Mouse (Mus musculus) forebrain, embryonic 15.5 days (tissue): ENCODE results near the gene Ly6g6f. TPM values are rescaled to one million over a fixed set of nuclear protein-coding genes. Genes with fewer than 3 reads are reported as not detected.
"Not testable (repeated sequence)": the region's sequence is repeated elsewhere in the genome, so short reads cannot be mapped to it uniquely, and the experiment has no call there.

Experiments used
- ATAC-seq: fragments of 200-750 bp; cut with Nextera tagmentation; replicated peaks from 2 replicates; pipeline ENCODE4 v1.8.0; 2017; ENCODE audit warnings: mild to moderate bottlenecking, moderate TSS enrichment, moderate library complexity
- H3K27ac ChIP-seq: fragments of 300-500 bp; sonication (generic); replicated peaks from 2 replicates; pipeline ENCODE4 v1.5.1; 2015; ENCODE audit warnings: mild to moderate bottlenecking, inconsistent platforms
- H3K27me3 ChIP-seq: fragments of 300-500 bp; sonication (generic); 2 replicates; pipeline ENCODE4 v1.6.1; 2015; ENCODE audit warnings: inconsistent platforms
- H3K36me3 ChIP-seq: fragments of 300-500 bp; sonication (generic); 2 replicates; pipeline ENCODE4 v1.6.1; 2015; ENCODE audit warnings: mild to moderate bottlenecking, inconsistent platforms
- H3K4me1 ChIP-seq: fragments of 300-500 bp; sonication (generic); 2 replicates; pipeline ENCODE4 v1.6.1; 2015; ENCODE audit warnings: inconsistent platforms
- H3K4me2 ChIP-seq: fragments of 300-500 bp; sonication (generic); replicated peaks from 2 replicates; pipeline ENCODE4 v1.6.1; 2015; ENCODE audit warnings: mild to moderate bottlenecking, inconsistent platforms
- H3K4me3 ChIP-seq: fragments of 300-500 bp; sonication (generic); 2 replicates; pipeline ENCODE4 v1.5.1; 2015; ENCODE audit warnings: mild to moderate bottlenecking, inconsistent platforms
- H3K9ac ChIP-seq: fragments of 300-500 bp; sonication (generic); replicated peaks from 2 replicates; pipeline ENCODE4 v1.6.1; 2015; ENCODE audit warnings: mild to moderate bottlenecking, inconsistent platforms
- H3K9me3 ChIP-seq: fragments of 300-500 bp; sonication (generic); 2 replicates; pipeline ENCODE4 v1.6.1; 2016; ENCODE audit warnings: inconsistent platforms
- WGBS: fragments of 180-500 bp; shearing (Covaris S2); methylation state at CpG from one replicate; pipeline ENCODE4 v1.1.7; 2015; ENCODE audit warnings: mixed read lengths; 5-methylcytosine and 5-hydroxymethylcytosine counted together
- polyA plus RNA-seq: library from polyadenylated mRNA; unstranded; fragments of >200 nt; fragmentation: Nextera tagmentation; extraction: Ambion mirVana; gene quantifications from 2 replicates; pipeline ENCODE4 v1.2.1, GENCODE M21; 2015

Gene Ly6g6f
- polyA plus RNA-seq, 1 experiment from 2014 or later = not detected

- H3K27me3 ChIP-seq, H3K4me3 ChIP-seq, ATAC-seq, H3K27ac ChIP-seq, H3K9ac ChIP-seq, H3K9me3 ChIP-seq, H3K4me2 ChIP-seq: not testable (repeated sequence)
- WGBS = 88% methylated on average over 12 of the region's 12 CpGs
- H3K4me1 ChIP-seq = peaks cover 52% of the 10 kb centered on the region
- peaks cover 14% of the 10 kb centered on the region for H3K36me3 ChIP-seq
These were observed 39.0 kb upstream of the Ly6g6f start for GRCm38 (mm10) chr17:35124261-35124896.

GRCm38 (mm10) chr17:35123287-35123686, 37.9 kb upstream of the Ly6g6f start:
- ATAC-seq, H3K9me3 ChIP-seq, H3K27me3 ChIP-seq, H3K9ac ChIP-seq, H3K27ac ChIP-seq, H3K4me2 ChIP-seq, H3K4me3 ChIP-seq: not testable (repeated sequence)
- Histone ChIP-seq H3K4me1 (peaks cover 49% of the 10 kb centered on the region), H3K36me3 (peaks cover 21% of the 10 kb centered on the region)
- 93% methylated on average over 9 of the region's 9 CpGs for WGBS

DNA sequence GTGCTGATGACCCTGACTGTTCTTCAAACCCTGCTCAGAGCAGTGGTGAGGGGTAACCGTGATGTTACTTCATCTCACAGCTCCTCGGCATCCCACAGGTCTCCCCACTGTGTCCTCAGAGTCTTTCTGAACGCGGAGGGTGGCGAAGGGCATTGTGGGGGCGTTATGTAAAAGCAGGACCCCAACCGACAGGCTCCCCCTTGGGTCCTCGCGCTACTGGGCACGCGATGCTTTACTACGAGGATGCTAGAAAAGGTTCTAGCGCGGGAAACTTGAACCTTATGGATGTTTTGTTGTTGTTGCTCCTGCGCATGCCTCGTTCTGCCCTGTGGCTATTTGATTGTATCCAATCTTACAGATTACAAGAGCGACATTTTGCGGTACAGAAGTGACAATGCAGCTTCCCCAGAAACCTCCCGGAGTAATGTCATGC, 36.5 kb upstream of the Ly6g6f start, which contains the start of gene Csnk2b:
Gene Csnk2b (minus strand): TSS at position 183 of the 433 bp plus-strand sequence.
- Histone ChIP-seq H3K9ac (peak within 1 kb of the TSS; percentile 98), H3K4me3 (peak within 1 kb of the TSS; percentile 94), H3K4me2 (peak within 1 kb of the TSS; percentile 93), H3K27ac (peak within 1 kb of the TSS; percentile 94), H3K27me3 (no peaks in the 10 kb centered on the region), H3K4me1 (peaks cover 40% of the 10 kb centered on the region), H3K9me3 (no peaks in the 10 kb centered on the region), H3K36me3 (peaks cover 32% of the 10 kb centered on the region)
- WGBS = under 1% methylated on average over 19 of the region's 19 CpGs
- ATAC-seq = peak; percentile 24; the same call in 1 of the 2 replicates

GRCm38 (mm10) chr17:35121143-35121799, 35.9 kb upstream of the Ly6g6f start, which contains the start of gene Gpank1:
Gene Gpank1, plus strand, starts transcription at chr17:35121455.
- peak within 1 kb of the TSS; percentile 93 for H3K4me2 ChIP-seq
- peak within 1 kb of the TSS; percentile 94 for H3K27ac ChIP-seq
- no peaks in the 10 kb centered on the region for H3K9me3 ChIP-seq
- H3K27me3 ChIP-seq = no peaks in the 10 kb centered on the region
- peak within 1 kb of the TSS; percentile 98 for H3K9ac ChIP-seq
- under 1% methylated on average over 50 of the region's 50 CpGs for WGBS
- ATAC-seq = peak; percentile 96
- peak within 1 kb of the TSS; percentile 94 for H3K4me3 ChIP-seq
- peaks cover 34% of the 10 kb centered on the region for H3K4me1 ChIP-seq
- peaks cover 36% of the 10 kb centered on the region for H3K36me3 ChIP-seq

GRCm38 (mm10) chr17:35120745-35121142, 35.3 kb upstream of the Ly6g6f start:
- Histone ChIP-seq H3K36me3 (peaks cover 42% of the 10 kb centered on the region), H3K9ac (peak overlapping the region; percentile 98), H3K4me2 (peak overlapping the region; percentile 93), H3K9me3 (no peaks in the 10 kb centered on the region), H3K4me1 (peaks cover 30% of the 10 kb centered on the region), H3K4me3 (peak overlapping the region; percentile 94), H3K27ac (peak overlapping the region; percentile 74), H3K27me3 (no peaks in the 10 kb centered on the region)
- no peak for ATAC-seq
- WGBS = under 1% methylated on average over 33 of the region's 33 CpGs

DNA sequence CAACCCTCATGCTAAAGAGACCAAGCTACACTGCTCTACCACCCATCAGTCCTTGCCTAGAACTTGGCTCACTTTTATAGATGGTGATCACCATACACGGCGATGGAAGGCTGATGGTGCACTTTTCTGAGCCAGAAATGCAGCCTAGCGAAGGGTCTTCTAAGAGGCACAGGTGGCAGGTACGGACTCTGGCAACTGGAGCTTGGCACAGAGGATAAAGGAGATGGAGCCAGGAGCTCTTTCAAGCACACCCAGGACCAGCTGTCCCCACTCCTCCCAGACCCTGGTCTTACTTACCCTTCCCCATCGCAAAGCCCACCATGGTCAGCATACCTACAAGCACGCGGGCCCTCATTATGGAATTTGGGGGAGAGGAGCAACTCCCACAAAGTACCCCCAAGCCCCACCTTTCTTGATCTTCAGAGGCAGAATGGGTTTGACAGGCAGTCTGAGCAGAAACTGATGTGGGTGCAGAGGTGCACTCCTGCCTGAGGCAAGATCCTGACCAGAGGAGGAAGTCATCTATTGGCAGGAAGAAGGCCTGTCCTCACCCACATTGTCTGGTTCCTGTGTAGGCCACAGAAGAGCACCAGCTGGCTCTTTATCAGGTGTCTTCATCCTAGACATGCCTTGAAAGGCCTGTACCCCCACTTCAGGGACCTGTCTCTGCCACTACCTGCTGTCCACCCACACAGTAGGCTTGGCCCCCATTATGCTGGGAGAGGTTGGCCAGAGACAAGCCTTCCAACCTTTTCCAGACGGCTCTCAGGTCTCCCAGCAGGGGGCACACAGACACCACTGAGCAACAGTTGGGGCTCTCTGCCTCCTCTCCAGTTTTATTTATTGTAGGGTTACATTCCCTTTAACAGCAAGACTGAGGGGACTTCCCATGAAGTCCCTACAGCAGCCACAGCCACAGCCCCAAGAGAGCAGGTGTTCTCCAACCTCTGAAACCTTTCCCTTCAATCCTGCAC, 29.9 kb upstream of the Ly6g6f start, which contains the start of gene Ly6g5b:
Gene Ly6g5b (minus strand): TSS at position 383 of the 974 bp plus-strand sequence.
- Histone ChIP-seq H3K9me3 (no peaks in the 10 kb centered on the region), H3K4me2 (no peak within 1 kb of the TSS), H3K9ac (no peak within 1 kb of the TSS), H3K27me3 (no peaks in the 10 kb centered on the region), H3K4me1 (peaks cover 8% of the 10 kb centered on the region), H3K36me3 (peaks cover 46% of the 10 kb centered on the region), H3K27ac (no peak within 1 kb of the TSS), H3K4me3 (no peak within 1 kb of the TSS)
- no peak for ATAC-seq
- 81% methylated on average over 8 of the region's 8 CpGs for WGBS

DNA sequence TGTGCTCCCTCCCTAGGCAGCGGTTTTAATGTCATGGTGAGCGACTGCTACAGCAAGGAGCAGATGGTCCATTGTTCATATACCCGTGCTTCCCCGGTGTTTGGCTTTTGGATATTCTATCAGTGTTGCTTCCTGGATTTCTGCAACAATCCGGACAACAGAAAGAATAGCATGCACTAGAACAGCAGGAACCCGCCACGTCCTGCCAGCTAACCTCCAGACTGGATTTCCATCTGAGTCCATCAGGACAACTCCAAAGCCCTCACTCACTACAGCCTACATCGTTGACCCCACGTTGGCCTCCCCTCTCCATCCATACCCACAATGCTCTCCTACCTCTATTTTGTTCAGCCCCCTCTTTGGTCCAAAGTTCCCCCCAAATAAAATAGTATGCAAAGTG, 26.4 kb upstream of the Ly6g6f start:
- no peaks in the 10 kb centered on the region for H3K9me3 ChIP-seq
- no peak overlapping the region for H3K27ac ChIP-seq
- WGBS = 74% methylated on average over 9 of the region's 9 CpGs
- no peak for ATAC-seq
- no peaks in the 10 kb centered on the region for H3K27me3 ChIP-seq
- H3K4me3 ChIP-seq = no peak overlapping the region
- H3K9ac ChIP-seq = no peak overlapping the region
- no peaks in the 10 kb centered on the region for H3K4me1 ChIP-seq
- no peak overlapping the region for H3K4me2 ChIP-seq
- H3K36me3 ChIP-seq = peaks cover 28% of the 10 kb centered on the region

GRCm38 (mm10) chr17:35108097-35108496, 22.7 kb upstream of the Ly6g6f start, which contains the start of gene Ly6g5c:
Gene Ly6g5c, plus strand, starts transcription at chr17:35108279.
- 87% methylated on average over 6 of the region's 6 CpGs for WGBS
- H3K4me1 ChIP-seq = peaks cover 6% of the 10 kb centered on the region
- no peak for ATAC-seq
- H3K4me2 ChIP-seq = no peak within 1 kb of the TSS
- peaks cover 5% of the 10 kb centered on the region for H3K36me3 ChIP-seq
- H3K9ac ChIP-seq = no peak within 1 kb of the TSS
- no peaks in the 10 kb centered on the region for H3K27me3 ChIP-seq
- no peak within 1 kb of the TSS for H3K4me3 ChIP-seq
- no peak within 1 kb of the TSS for H3K27ac ChIP-seq
- no peaks in the 10 kb centered on the region for H3K9me3 ChIP-seq

- H3K27me3 ChIP-seq = no peaks in the 10 kb centered on the region
- H3K9ac ChIP-seq = no peak overlapping the region
- no peak overlapping the region; the same call in 1 of the 2 replicates for H3K27ac ChIP-seq
- H3K4me2 ChIP-seq = peak overlapping the region; percentile 31; the same call in 1 of the 2 replicates
- peaks cover 20% of the 10 kb centered on the region for H3K36me3 ChIP-seq
- H3K4me1 ChIP-seq = peaks cover 6% of the 10 kb centered on the region
- H3K4me3 ChIP-seq = no peak overlapping the region
- H3K9me3 ChIP-seq = no peaks in the 10 kb centered on the region
- ATAC-seq = no peak
- 59% methylated on average over 3 of the region's 3 CpGs for WGBS
These were observed 21.1 kb upstream of the Ly6g6f start for GRCm38 (mm10) chr17:35106522-35106921.

DNA sequence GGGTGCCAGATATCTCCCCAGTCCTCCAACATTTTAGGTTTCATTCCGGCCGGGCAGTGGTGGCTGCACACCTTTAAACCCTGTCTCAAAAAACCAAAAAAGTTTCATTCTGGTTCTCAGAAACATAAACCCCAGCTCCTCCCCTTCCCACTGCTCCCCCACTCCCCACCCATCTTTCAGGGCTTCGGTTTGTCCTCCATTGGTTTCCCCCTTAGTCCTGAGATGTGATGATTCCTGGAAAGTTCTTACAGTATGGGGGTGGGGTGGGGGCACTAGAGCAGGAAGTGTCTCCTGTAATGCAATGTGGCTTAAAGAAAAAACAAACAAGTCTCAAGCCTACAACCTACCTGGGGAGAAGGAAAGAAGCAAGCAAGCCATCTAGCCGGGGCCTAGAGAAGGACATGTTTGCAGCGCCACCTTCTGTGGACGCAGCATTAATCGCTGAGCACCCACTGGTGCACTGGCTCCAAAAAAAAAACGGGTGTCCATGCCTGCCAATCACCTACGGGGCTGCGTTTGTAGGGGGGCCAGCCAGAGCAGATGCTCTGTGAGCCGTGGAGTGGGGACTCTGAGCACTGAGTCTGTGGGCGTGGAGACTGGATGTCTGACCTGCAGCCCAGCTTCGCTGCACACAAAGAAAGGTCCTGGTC, 20.5 kb upstream of the Ly6g6f start:
- H3K9ac ChIP-seq = no peak overlapping the region; the same call in 1 of the 2 replicates
- peak overlapping the region; percentile 31 for H3K4me2 ChIP-seq
- H3K4me3 ChIP-seq = no peak overlapping the region
- no peak overlapping the region; the same call in 1 of the 2 replicates for H3K27ac ChIP-seq
- ATAC-seq = peak; percentile 51
- H3K36me3 ChIP-seq = peaks cover 27% of the 10 kb centered on the region
- H3K4me1 ChIP-seq = peaks cover 6% of the 10 kb centered on the region
- H3K9me3 ChIP-seq = no peaks in the 10 kb centered on the region
- H3K27me3 ChIP-seq = no peaks in the 10 kb centered on the region
- WGBS = 21% methylated on average over 13 of the region's 13 CpGs

GRCm38 (mm10) chr17:35104754-35105153, 19.3 kb upstream of the Ly6g6f start:
- H3K27me3 ChIP-seq = no peaks in the 10 kb centered on the region
- WGBS = 70% methylated on average over 6 of the region's 6 CpGs
- no peak overlapping the region for H3K4me3 ChIP-seq
- no peak overlapping the region for H3K27ac ChIP-seq
- H3K4me2 ChIP-seq = no peak overlapping the region
- no peak overlapping the region for H3K9ac ChIP-seq
- H3K4me1 ChIP-seq = peaks cover 6% of the 10 kb centered on the region
- ATAC-seq = no peak
- H3K36me3 ChIP-seq = peaks cover 38% of the 10 kb centered on the region
- H3K9me3 ChIP-seq = no peaks in the 10 kb centered on the region
